Mouse (Mus musculus) myocyte (in vitro differentiated cells): ENCODE results near the gene Klf9.

ENCODE experiments used
- CEBPB ChIP-seq: IDR thresholded peaks from 2 replicates; pipeline ENCODE4 v1.6.1; 2011; ENCODE audit warnings: mild to moderate bottlenecking, moderate library complexity; ENCODE audit not compliant: poor library complexity, insufficient read depth, severe bottlenecking
- E2F4 ChIP-seq: IDR thresholded peaks from one replicate; pipeline ENCODE4 v1.6.1; 2011; ENCODE audit warnings: mild to moderate bottlenecking, control low read depth, moderate library complexity; ENCODE audit not compliant: insufficient read depth
- MAX ChIP-seq: IDR thresholded peaks from one replicate; pipeline ENCODE4 v1.6.1; 2011; ENCODE audit warnings: low read depth, mild to moderate bottlenecking, control low read depth
- POLR2A ChIP-seq: IDR thresholded peaks from one replicate; pipeline ENCODE4 v1.6.1; 2011; ENCODE audit warnings: low read depth, mild to moderate bottlenecking, control low read depth, moderate library complexity; ENCODE audit not compliant: insufficient read length
- POLR2AphosphoS2 ChIP-seq: IDR thresholded peaks from one replicate; pipeline ENCODE4 v1.6.1; 2011; ENCODE audit warnings: low read depth, control low read depth; ENCODE audit not compliant: insufficient read length
- REST ChIP-seq: IDR thresholded peaks from one replicate; pipeline ENCODE4 v1.6.1; 2011; ENCODE audit warnings: mild to moderate bottlenecking, control low read depth, moderate library complexity; ENCODE audit not compliant: insufficient read depth, insufficient read length
- SRF ChIP-seq: IDR thresholded peaks from one replicate; pipeline ENCODE4 v1.6.1; 2011; ENCODE audit warnings: low read depth; ENCODE audit not compliant: control insufficient read depth, insufficient read length
- USF1 ChIP-seq: IDR thresholded peaks from one replicate; pipeline ENCODE4 v1.6.1; 2011; ENCODE audit warnings: low read depth, mild to moderate bottlenecking, control low read depth, moderate library complexity

GRCm38 (mm10) chr19:23093548-23093947 lies 47.5 kb upstream of the Klf9 start:
- TF ChIP-seq POLR2A: no peak
- TF ChIP-seq SRF: no peak
- TF ChIP-seq E2F4: no peak
- no peak for TF ChIP-seq POLR2AphosphoS2
- TF ChIP-seq REST: no peak
- no peak for TF ChIP-seq USF1
- TF ChIP-seq MAX: no peak
- TF ChIP-seq CEBPB: no peak
